Comparison of ENCODE assay signal across 8 mouse cellular contexts in genomic region chr14:30550232-30551070, GRCm38 (mm10). TPM values are rescaled to one million over a fixed set of nuclear protein-coding genes. Genes with fewer than 3 reads are reported as not detected.
DNase-seq lines count a peak whose midpoint lies in the region; ATAC-seq and TF ChIP-seq lines count a peak whose summit lies in the region.

No protein-coding gene starts in this region.

- no peak for TF ChIP-seq POLR2A in bone marrow, adult 2 months (IDR thresholded peaks at IDR 0.05; ENCODE audit: borderline replicate concordance, control insufficient read depth, low read depth, low read length)

- DNase-seq in heart, adult 8-10 months (ENCODE audit: low spot score): no peak
- peak; percentile 26 for DNase-seq in midbrain, embryonic 14.5 days
- no peak for DNase-seq in Muller cell, postnatal 12 days (ENCODE audit: inconsistent ontology term)
- no peak for DNase-seq in embryo, embryonic 11 days
- DNase-seq in left cerebral cortex, adult 9 months (ENCODE audit: low spot score in 2 of 2): no peak

- peak overlapping the region; percentile 91 for H3K9ac ChIP-seq in heart, embryonic 16.5 days (ENCODE audit: low read length)
- H3K9ac ChIP-seq in hindbrain, embryonic 15.5 days: peak overlapping the region; percentile 74
- H3K9ac ChIP-seq in midbrain, embryonic 14.5 days (replicated peaks; ENCODE audit: low read length): peak overlapping the region; percentile 93

- peaks cover 2% of the 10 kb centered on the region; the same call in 1 of the 2 replicates for H3K36me3 ChIP-seq in heart, embryonic 16.5 days (ENCODE audit: control insufficient read depth, insufficient read depth)
- H3K36me3 ChIP-seq in hindbrain, embryonic 15.5 days: no peaks in the 10 kb centered on the region
- no peaks in the 10 kb centered on the region for H3K36me3 ChIP-seq in midbrain, embryonic 14.5 days (ENCODE audit: control insufficient read depth, insufficient read depth, low read length)

- peaks cover 31% of the 10 kb centered on the region for H3K4me1 ChIP-seq in heart, embryonic 16.5 days (ENCODE audit: control insufficient read depth, insufficient read depth, low read length)
- H3K4me1 ChIP-seq in bone marrow, adult 2 months (ENCODE audit: control insufficient read depth, insufficient read depth, low read length): no peaks in the 10 kb centered on the region; the same call in 1 of the 2 replicates
- H3K4me1 ChIP-seq in hindbrain, embryonic 15.5 days (replicated peaks): peaks cover 34% of the 10 kb centered on the region
- peaks cover 31% of the 10 kb centered on the region for H3K4me1 ChIP-seq in midbrain, embryonic 14.5 days (ENCODE audit: control insufficient read depth, insufficient read depth, low read length)

- no peak for TF ChIP-seq CTCF in bone marrow, adult 2 months (IDR thresholded peaks at IDR 0.05; ENCODE audit: control insufficient read depth, insufficient read depth, low read length)

- peak overlapping the region; percentile 73 for H3K4me3 ChIP-seq in heart, embryonic 16.5 days (ENCODE audit: low read length)
- peak overlapping the region; percentile 93 for H3K4me3 ChIP-seq in bone marrow, adult 2 months (replicated peaks; ENCODE audit: control insufficient read depth, low read depth, low read length)
- peak overlapping the region; percentile 65 for H3K4me3 ChIP-seq in hindbrain, embryonic 15.5 days
- H3K4me3 ChIP-seq in midbrain, embryonic 14.5 days (replicated peaks; ENCODE audit: low read depth, low read length): peak overlapping the region; percentile 80

- H3K27ac ChIP-seq in heart, embryonic 16.5 days (ENCODE audit: low read length): no peak overlapping the region
- peak overlapping the region; percentile 95; the same call in 1 of the 2 replicates for H3K27ac ChIP-seq in bone marrow, adult 2 months (ENCODE audit: control insufficient read depth, insufficient read depth, low read depth, low read length, poor library complexity)
- H3K27ac ChIP-seq in hindbrain, embryonic 15.5 days (replicated peaks): peak overlapping the region; percentile 94; the same call in 1 of the 2 replicates
- H3K27ac ChIP-seq in midbrain, embryonic 14.5 days (replicated peaks; ENCODE audit: low read depth, low read length): peak overlapping the region; percentile 93; the same call in 1 of the 2 replicates

- no peaks in the 10 kb centered on the region for H3K27me3 ChIP-seq in heart, embryonic 16.5 days (ENCODE audit: control insufficient read depth, insufficient read depth, low read length)
- H3K27me3 ChIP-seq in hindbrain, embryonic 15.5 days: no peaks in the 10 kb centered on the region
- H3K27me3 ChIP-seq in midbrain, embryonic 14.5 days (ENCODE audit: control insufficient read depth, insufficient read depth, low read length): no peaks in the 10 kb centered on the region

- no peak for ATAC-seq in heart, embryonic 16.5 days (replicated peaks; ENCODE audit: extremely low read depth, insufficient read depth, low FRiP score)
- ATAC-seq in hindbrain, embryonic 15.5 days (ENCODE audit: low FRiP score, low read depth): no peak
- no peak for ATAC-seq in midbrain, embryonic 14.5 days (ENCODE audit: low FRiP score, low TSS enrichment)

- H3K9me3 ChIP-seq in heart, embryonic 16.5 days (replicated peaks; ENCODE audit: control insufficient read depth, low read length): no peaks in the 10 kb centered on the region
- no peaks in the 10 kb centered on the region for H3K9me3 ChIP-seq in hindbrain, embryonic 15.5 days
- H3K9me3 ChIP-seq in midbrain, embryonic 14.5 days (ENCODE audit: control insufficient read depth, low read length): no peaks in the 10 kb centered on the region

- 35% methylated on average over 8 of the region's 8 CpGs for WGBS in heart, embryonic 16.5 days
- 18% methylated on average over 8 of the region's 8 CpGs for WGBS in bone marrow, adult 2 months
- 33% methylated on average over 8 of the region's 8 CpGs for WGBS in hindbrain, embryonic 15.5 days
- WGBS in midbrain, embryonic 14.5 days: 41% methylated on average over 8 of the region's 8 CpGs

- H3K4me2 ChIP-seq in heart, embryonic 16.5 days (ENCODE audit: low read depth, low read length): peak overlapping the region; percentile 90
- peak overlapping the region; percentile 74 for H3K4me2 ChIP-seq in hindbrain, embryonic 15.5 days
- H3K4me2 ChIP-seq in midbrain, embryonic 14.5 days (ENCODE audit: low read length): peak overlapping the region; percentile 90

RNA-seq across cellular contexts. Expression of gene Tkt, which starts 2.3 kb away (rescaled TPM):
- polyA plus RNA-seq in heart, embryonic 16.5 days (2015; fragmentation: Nextera tagmentation; extraction: Ambion mirVana): 93.9 and 96.3 TPM in 2 replicates
- 10 to 100 TPM; 21.4 to 28.7 (median 28.1) TPM for total RNA-seq in heart, adult 8-10 months (2022)
- 382 and 665 TPM in 2 replicates for polyA plus RNA-seq in bone marrow, adult 2 months (2011; ENCODE audit: insufficient read depth, insufficient read length, low replicate concordance, missing spikeins)
- polyA plus RNA-seq in hindbrain, embryonic 15.5 days (2015; fragmentation: Nextera tagmentation; extraction: Ambion mirVana): 278 and 288 TPM in 2 replicates
- polyA plus RNA-seq in midbrain, embryonic 14.5 days (2014; fragmentation: Nextera tagmentation; extraction: Ambion mirVana): 94.2 and 166 TPM in 2 replicates

RNA-seq across cellular contexts. Expression of gene Cacna1d, which starts 59.2 kb away (rescaled TPM):
- 4.9 and 5.5 TPM in 2 replicates for polyA plus RNA-seq in heart, embryonic 16.5 days (2015; fragmentation: Nextera tagmentation; extraction: Ambion mirVana)
- 1 to 10 TPM; 1.9 to 2.8 (median 2.4) TPM for total RNA-seq in heart, adult 8-10 months (2022)
- polyA plus RNA-seq in bone marrow, adult 2 months (2011; ENCODE audit: insufficient read depth, insufficient read length, low replicate concordance, missing spikeins): 0.43 and 1.7 TPM in 2 replicates
- 8.3 and 10.7 TPM in 2 replicates for polyA plus RNA-seq in hindbrain, embryonic 15.5 days (2015; fragmentation: Nextera tagmentation; extraction: Ambion mirVana)
- 10.1 and 13.5 TPM in 2 replicates for polyA plus RNA-seq in midbrain, embryonic 14.5 days (2014; fragmentation: Nextera tagmentation; extraction: Ambion mirVana)
